Mouse (Mus musculus): ENCODE measurements at regions not wholly inside any gene's neighbourhood (a gene's known extent, or its start where the extent isn't known, plus 50 kb on each side); places are given as distances from the start of the nearest gene placed in this dataset.
"Not testable (repeated sequence)": the region's sequence is repeated elsewhere in the genome, so short reads cannot be mapped to it uniquely, and the experiment has no call there.

GRCm38 (mm10) chr12:5955564-5955963 lies 580.1 kb upstream of the Klhl29 start:
- DNase-seq = no peak

GRCm38 (mm10) chr12:5943346-5943925 lies 568.0 kb upstream of the Klhl29 start:
- no peak for DNase-seq

- no peak for DNase-seq
Observed at GRCm38 (mm10) chr12:5921262-5921661, 545.8 kb upstream of the Klhl29 start.

GRCm38 (mm10) chr12:5918030-5918429 lies 542.5 kb upstream of the Klhl29 start:
- DNase-seq = no peak

GRCm38 (mm10) chr12:5906251-5906650 lies 530.8 kb upstream of the Klhl29 start:
- peak; percentile 4 for DNase-seq

- not testable (repeated sequence) for DNase-seq
Observed at GRCm38 (mm10) chr12:5891786-5892185, 516.3 kb upstream of the Klhl29 start.

- no peak for DNase-seq
Observed at GRCm38 (mm10) chr12:5866701-5867100, 491.2 kb upstream of the Klhl29 start.

- no peak for DNase-seq
Observed at GRCm38 (mm10) chr12:5859795-5860194, 484.3 kb upstream of the Klhl29 start.

- DNase-seq = peak; percentile 12
Observed at GRCm38 (mm10) chr12:5856421-5856820, 480.9 kb upstream of the Klhl29 start.

GRCm38 (mm10) chr12:5810427-5810826 lies 434.9 kb upstream of the Klhl29 start:
- no peak for DNase-seq

GRCm38 (mm10) chr12:5810009-5810408 lies 434.5 kb upstream of the Klhl29 start:
- no peak for DNase-seq

- DNase-seq = no peak
Observed at GRCm38 (mm10) chr12:5807996-5808886, 432.8 kb upstream of the Klhl29 start.

GRCm38 (mm10) chr12:5805731-5806130 lies 430.2 kb upstream of the Klhl29 start:
- DNase-seq = no peak

- DNase-seq = no peak
Observed at GRCm38 (mm10) chr12:5793051-5793450, 417.6 kb upstream of the Klhl29 start.

- DNase-seq = no peak
Observed at GRCm38 (mm10) chr12:5787074-5787813, 411.8 kb upstream of the Klhl29 start.

GRCm38 (mm10) chr12:5781276-5781675 lies 405.8 kb upstream of the Klhl29 start:
- DNase-seq = no peak

- no peak for DNase-seq
Observed at GRCm38 (mm10) chr12:5777556-5777955, 402.1 kb upstream of the Klhl29 start.

- no peak for DNase-seq
Observed at GRCm38 (mm10) chr12:5771399-5771978, 396.0 kb upstream of the Klhl29 start.

- DNase-seq = no peak
Observed at GRCm38 (mm10) chr12:5770531-5770930, 395.0 kb upstream of the Klhl29 start.

- DNase-seq = no peak
Observed at GRCm38 (mm10) chr12:5764445-5765170, 389.1 kb upstream of the Klhl29 start.

GRCm38 (mm10) chr12:5764026-5764425 lies 388.5 kb upstream of the Klhl29 start:
- no peak for DNase-seq

GRCm38 (mm10) chr12:5762306-5762927 lies 386.9 kb upstream of the Klhl29 start:
- DNase-seq = no peak

Measured in right cerebral cortex, postnatal 14 days (tissue).